19 mouse cellular contexts compared by ENCODE assay signal in the genomic region with DNA sequence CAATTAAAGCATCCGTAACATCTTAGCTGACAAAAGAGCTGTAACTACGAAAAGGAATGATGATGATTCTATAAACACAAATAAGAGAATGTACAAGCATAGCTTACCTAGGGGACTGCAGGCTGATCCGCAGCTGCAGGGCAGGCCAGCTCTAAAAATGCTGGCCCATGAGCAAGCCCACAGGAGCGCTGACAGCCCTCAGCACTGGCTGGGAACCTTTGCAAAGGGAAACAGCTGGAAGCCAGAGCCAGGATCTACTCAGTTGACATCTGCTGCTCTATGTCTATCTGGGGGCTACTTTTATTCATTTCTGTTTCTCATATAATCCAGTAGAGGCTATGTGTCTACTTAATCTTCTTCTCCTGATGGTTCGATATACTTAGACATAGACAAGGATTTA.
DNase-seq lines count a peak whose midpoint lies in the region; ATAC-seq and TF ChIP-seq lines count a peak whose summit lies in the region.
"Had no signal": no experiment of that assay in that cellular context is flagged by ENCODE, and none has a peak within 500 bp of the region (broad histone marks: within the 10 kb centered on the region; RNA-seq: fewer than 3 reads in every experiment).

No protein-coding gene starts in this region.

- ATAC-seq in heart, postnatal 0 days (ENCODE audit: insufficient read depth, low read depth), result no peak
- ATAC-seq in kidney, embryonic 14.5 days (ENCODE audit: low FRiP score, low TSS enrichment), result no peak

- H3K9me3 ChIP-seq in heart, postnatal 0 days (replicated peaks; ENCODE audit: control insufficient read depth, low read length), result no peaks in the 10 kb centered on the region
- no peaks in the 10 kb centered on the region for H3K9me3 ChIP-seq in kidney, embryonic 14.5 days (ENCODE audit: control insufficient read depth, low read length)
- H3K9me3 ChIP-seq: forebrain, embryonic 12.5 days; hindbrain, embryonic 13.5 days; liver, embryonic 13.5 days had no signal

- no peak overlapping the region for H3K9ac ChIP-seq in heart, postnatal 0 days (replicated peaks; ENCODE audit: low read depth, low read length)
- H3K9ac ChIP-seq in kidney, embryonic 14.5 days (ENCODE audit: low read depth, low read length), result no peak overlapping the region
- H3K9ac ChIP-seq: forebrain, embryonic 12.5 days; hindbrain, embryonic 13.5 days; liver, embryonic 13.5 days had no signal

- intact Hi-C loops in heart, postnatal 25 days (cut with DNase I), result no loop called here

- peak; percentile 95 for DNase-seq in heart, adult 11 months
- no peak for DNase-seq in heart, postnatal 25 days (ENCODE audit: low spot score)
- peak; percentile 1 for DNase-seq in lung, postnatal 10 days
- DNase-seq in lung, adult 2 months, result no peak
- DNase-seq in heart, postnatal 0 days (ENCODE audit: low spot score), result no peak
- no peak for DNase-seq in spleen, postnatal 4 days (ENCODE audit: low spot score in 2 of 2)
- no peak for DNase-seq in liver
- DNase-seq: adrenal gland, postnatal 36 days; cerebellum, adult 2 months; cerebellum, postnatal 36 days; layer of hippocampus, postnatal 36 days; liver, embryonic 13.5 days; right cerebral cortex, postnatal 4 days; thymus, postnatal 14 days had no signal

- H3K27me3 ChIP-seq in heart, postnatal 0 days (ENCODE audit: control insufficient read depth, insufficient read depth, low read length), result no peaks in the 10 kb centered on the region
- H3K27me3 ChIP-seq in kidney, embryonic 14.5 days (ENCODE audit: control insufficient read depth, insufficient read depth, low read length), result no peaks in the 10 kb centered on the region
- H3K27me3 ChIP-seq: CH12.LX; forebrain, embryonic 12.5 days; hindbrain, embryonic 13.5 days; liver, embryonic 13.5 days had no signal

- 74% methylated on average over 5 of the region's 5 CpGs for WGBS in lung, adult 2 months
- 68% methylated on average over 5 of the region's 5 CpGs for WGBS in heart, postnatal 0 days
- 64% methylated on average over 5 of the region's 5 CpGs for WGBS in kidney, embryonic 14.5 days

- no peaks in the 10 kb centered on the region for H3K36me3 ChIP-seq in heart, postnatal 0 days (replicated peaks; ENCODE audit: control insufficient read depth, insufficient read depth, low read length)
- no peaks in the 10 kb centered on the region for H3K36me3 ChIP-seq in kidney, embryonic 14.5 days (ENCODE audit: control insufficient read depth, insufficient read depth, low read length)
- H3K36me3 ChIP-seq: forebrain, embryonic 12.5 days; hindbrain, embryonic 13.5 days; liver, embryonic 13.5 days had no signal

- H3K4me3 ChIP-seq in lung, adult 2 months (replicated peaks; ENCODE audit: extremely low read depth, low read depth, low read length), result no peak overlapping the region
- no peak overlapping the region for H3K4me3 ChIP-seq in heart, postnatal 0 days (ENCODE audit: low read depth, low read length)
- H3K4me3 ChIP-seq in kidney, embryonic 14.5 days (ENCODE audit: low read length), result no peak overlapping the region
- H3K4me3 ChIP-seq: forebrain, embryonic 12.5 days; hindbrain, embryonic 13.5 days; liver, embryonic 13.5 days had no signal

- TF ChIP-seq POLR2A in lung, adult 2 months (IDR thresholded peaks at IDR 0.05; ENCODE audit: borderline replicate concordance, extremely low read depth, low read depth, low read length), result no peak

- H3K4me2 ChIP-seq in heart, postnatal 0 days (ENCODE audit: low read depth, low read length), result no peak overlapping the region
- H3K4me2 ChIP-seq in kidney, embryonic 14.5 days (replicated peaks; ENCODE audit: low read depth, low read length), result no peak overlapping the region
- H3K4me2 ChIP-seq: forebrain, embryonic 12.5 days; hindbrain, embryonic 13.5 days; liver, embryonic 13.5 days; midbrain, embryonic 11.5 days had no signal

- no peak for TF ChIP-seq CTCF in lung, adult 2 months (IDR thresholded peaks at IDR 0.05; ENCODE audit: insufficient read depth, low read length)
- no peak for TF ChIP-seq CTCF in heart, postnatal 0 days (IDR thresholded peaks at IDR 0.05; ENCODE audit: low read depth)

- peak overlapping the region; percentile 48 for H3K27ac ChIP-seq in heart, postnatal 0 days (ENCODE audit: low read depth)
- H3K27ac ChIP-seq in kidney, embryonic 14.5 days (ENCODE audit: low read depth, low read length), result no peak overlapping the region
- H3K27ac ChIP-seq: forebrain, embryonic 12.5 days; hindbrain, embryonic 13.5 days; liver, embryonic 13.5 days had no signal

- TF ChIP-seq EP300 in heart, postnatal 0 days (IDR thresholded peaks at IDR 0.05; ENCODE audit: low read depth), result no peak

- no peaks in the 10 kb centered on the region for H3K4me1 ChIP-seq in lung, adult 2 months (ENCODE audit: control insufficient read depth, insufficient read depth, low read length)
- H3K4me1 ChIP-seq in heart, postnatal 0 days (ENCODE audit: control insufficient read depth, insufficient read depth), result no peaks in the 10 kb centered on the region
- H3K4me1 ChIP-seq in kidney, embryonic 14.5 days (ENCODE audit: control insufficient read depth, insufficient read depth, low read length), result no peaks in the 10 kb centered on the region
- H3K4me1 ChIP-seq: forebrain, embryonic 12.5 days; liver, embryonic 13.5 days had no signal

Comparison
In these comparisons a context has a peak if more than half of its experiments do, and no peak if none do; other contexts are left out.
1. DNase-seq: peak in heart, adult 11 months (single experiment) and lung, postnatal 10 days (single experiment); none in heart, postnatal 25 days (single experiment), lung, adult 2 months (single experiment), heart, postnatal 0 days (single experiment), spleen, postnatal 4 days (0 of 2) and liver (single experiment).